Mouse (Mus musculus): ENCODE results near the gene Slc5a8. TPM values are rescaled to one million over a fixed set of nuclear protein-coding genes. Genes with fewer than 3 reads are reported as not detected.

Slc5a8 gene
- 4.0 TPM in 1 of 2 replicates, not detected in the other for polyA plus RNA-seq (2012; rRNA removed; ENCODE audit: low replicate concordance)

DNA sequence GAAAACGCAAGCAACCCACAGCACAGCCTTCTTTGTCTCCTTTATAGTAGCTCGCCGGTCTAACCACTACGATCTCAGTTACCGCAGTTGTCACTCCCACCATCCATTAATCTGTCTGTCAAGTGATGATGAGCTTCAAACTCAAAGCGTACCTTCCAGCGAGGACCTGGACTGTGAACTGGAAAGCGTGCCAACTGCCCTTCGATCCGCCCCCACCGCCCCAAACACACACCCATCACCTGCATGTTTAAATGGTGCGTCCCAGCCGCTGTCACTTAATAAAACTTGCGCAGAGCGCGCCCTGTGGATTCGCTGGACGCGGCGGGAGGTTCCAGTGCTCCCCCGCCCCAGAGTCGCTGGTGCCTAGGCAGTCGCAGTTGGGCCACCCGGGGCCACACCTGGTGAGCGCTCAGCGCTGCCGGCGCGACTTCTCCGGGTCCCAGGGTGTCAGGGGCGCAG lies at the start of gene Slc5a8:
TSS of gene Slc5a8 (plus strand) at position 361 of the 459 bp plus-strand sequence.

Other genes with a start within 250 kb of the Slc5a8 start
- gene Spic, start 201.0 kb upstream of the Slc5a8 start, polyA plus RNA-seq (2012; rRNA removed; ENCODE audit: low replicate concordance): 0.07 TPM in 1 of 2 replicates, not detected in the other
- gene Arl1, start 155.1 kb upstream of the Slc5a8 start, polyA plus RNA-seq (2012; rRNA removed; ENCODE audit: low replicate concordance): 8.3 and 16.6 TPM in 2 replicates
- gene Utp20, start 59.2 kb upstream of the Slc5a8 start, polyA plus RNA-seq (2012; rRNA removed; ENCODE audit: low replicate concordance): 0.64 and 1.0 TPM in 2 replicates